Mouse (Mus musculus): ENCODE results near the gene Tgif1.

GRCm38 (mm10) chr17:70832544-70832943, 20.8 kb downstream of the Tgif1 start:
- TF ChIP-seq CTCF (IDR thresholded peaks at IDR 0.05; ENCODE audit: borderline replicate concordance, insufficient read depth, low read depth, low read length) (no peak), POLR2A (IDR thresholded peaks at IDR 0.05; ENCODE audit: borderline replicate concordance, insufficient read depth, low read length) (no peak)
